Mouse (Mus musculus): Measurements from ENCODE around the gene Gnat2. TPM values are rescaled to one million over a fixed set of nuclear protein-coding genes. Genes with fewer than 3 reads are reported as not detected.

Gene Gnat2
- total RNA-seq, 4 experiments from 2014 or later, result 0.21 to 0.46 TPM; not detected in 2

Other genes starting within 250 kb of the Gnat2 start
- not detected for gene Eps8l3, start 215.6 kb upstream of the Gnat2 start, total RNA-seq (2022)
- 100 to 1,000 TPM; 212 to 271 (median 244) TPM for gene Gstm5, start 197.0 kb upstream of the Gnat2 start, total RNA-seq (2022)
- 100 to 1,000 TPM in 3 of 4 experiments, 10 to 100 TPM in 1; 88.2 to 109 (median 101) TPM for gene Gstm7, start 161.0 kb upstream of the Gnat2 start, total RNA-seq (2022)
- gene Gstm6, start 149.0 kb upstream of the Gnat2 start, total RNA-seq (2022), result 1 to 10 TPM; 6.2 to 8.4 (median 7.2) TPM
- not detected for gene Gstm3, start 123.5 kb upstream of the Gnat2 start, total RNA-seq (2022)
- gene Gstm2, start 106.3 kb upstream of the Gnat2 start, total RNA-seq (2022), result 1 to 10 TPM; 3.6 to 6.5 (median 5.5) TPM
- gene Gstm1, start 74.8 kb upstream of the Gnat2 start, total RNA-seq (2022), result 100 to 1,000 TPM; 275 to 318 (median 312) TPM
- 10 to 100 TPM in 3 of 4 experiments, 1 to 10 TPM in 1; 10.0 to 12.6 (median 11.2) TPM for gene Gstm4, start 47.9 kb upstream of the Gnat2 start, total RNA-seq (2022)
- gene Ampd2, start 6.1 kb upstream of the Gnat2 start, total RNA-seq (2022), result 10 to 100 TPM; 56.4 to 61.4 (median 58.1) TPM
- gene Gnai3, start 53.4 kb downstream of the Gnat2 start, total RNA-seq (2022), result 10 to 100 TPM; 25.0 to 28.1 (median 25.9) TPM
- gene Gpr61, start 62.1 kb downstream of the Gnat2 start, total RNA-seq (2022), result 10 to 100 TPM; 15.0 to 20.1 (median 18.2) TPM
- gene Amigo1, start 93.5 kb downstream of the Gnat2 start, total RNA-seq (2022), result 10 to 100 TPM; 68.5 to 81.5 (median 72.9) TPM
- gene Cyb561d1, start 108.4 kb downstream of the Gnat2 start, total RNA-seq (2022), result 10 to 100 TPM; 17.8 to 19.6 (median 18.2) TPM
- 10 to 100 TPM; 21.3 to 28.4 (median 25.4) TPM for gene Atxn7l2, start 118.1 kb downstream of the Gnat2 start, total RNA-seq (2022)
- gene Sypl2, start 133.9 kb downstream of the Gnat2 start, total RNA-seq (2022), result 1 to 10 TPM; 1.5 to 2.2 (median 1.8) TPM
- gene Psma5, start 164.1 kb downstream of the Gnat2 start, total RNA-seq (2022), result 10 to 100 TPM; 73.0 to 80.5 (median 79.0) TPM
- 100 to 1,000 TPM; 273 to 299 (median 284) TPM for gene Sort1, start 191.3 kb downstream of the Gnat2 start, total RNA-seq (2022)